Mouse (Mus musculus): ENCODE results near the gene Derl2. TPM values are rescaled to one million over a fixed set of nuclear protein-coding genes. Genes with fewer than 3 reads are reported as not detected.

Derl2 gene
- polyA plus RNA-seq, 1 experiment from 2014 or later = 42.3 TPM

DNA sequence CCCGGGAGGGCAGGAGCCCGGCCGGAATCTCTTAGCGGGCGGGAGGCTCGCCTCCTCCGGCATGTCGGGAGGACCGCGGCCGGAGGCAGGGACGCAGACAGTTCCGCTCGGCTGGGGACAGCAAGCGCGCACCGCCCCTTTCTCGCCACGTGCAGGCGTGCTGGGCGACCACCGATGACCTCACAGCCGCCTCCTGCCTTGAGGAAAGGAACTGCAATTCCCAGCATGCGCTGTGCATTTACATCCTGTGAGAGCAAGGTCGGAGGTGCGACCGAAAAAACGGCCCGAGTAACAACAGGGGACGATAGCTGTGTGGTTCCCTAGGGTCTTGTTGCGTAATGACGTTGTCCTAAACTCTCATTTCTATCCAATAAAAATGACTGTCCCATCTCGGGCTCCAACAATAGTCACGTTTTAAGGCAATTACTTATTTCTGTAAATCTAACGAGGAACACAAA lies 15.3 kb downstream of the Derl2 start, which contains the start of gene Dhx33:
Dhx33 (minus strand) TSS at position 122 of the 458 bp plus-strand sequence.
- Histone ChIP-seq H3K9me3 (ENCODE audit: control insufficient read depth, low read length) (no peaks in the 10 kb centered on the region), H3K4me1 (ENCODE audit: control insufficient read depth, insufficient read depth, low read length) (peaks cover 3% of the 10 kb centered on the region; the same call in 1 of the 2 replicates), H3K4me2 (ENCODE audit: low read depth) (peak within 1 kb of the TSS; percentile 46), H3K27ac (ENCODE audit: low read depth, low read length) (peak within 1 kb of the TSS; percentile 64), H3K27me3 (ENCODE audit: control insufficient read depth, insufficient read depth, low read length) (no peaks in the 10 kb centered on the region), H3K4me3 (ENCODE audit: low read depth, low read length) (peak within 1 kb of the TSS; percentile 86), H3K9ac (ENCODE audit: low read length) (peak within 1 kb of the TSS; percentile 72), H3K36me3 (ENCODE audit: control insufficient read depth, insufficient read depth, low read length) (peaks cover 5% of the 10 kb centered on the region)
- peak; percentile 94 for DNase-seq (ENCODE audit: low spot score)
- peak; percentile 98 for ATAC-seq (ENCODE audit: insufficient read depth, low FRiP score, low TSS enrichment)
- WGBS = under 1% methylated on average over 35 of the region's 35 CpGs

DNA sequence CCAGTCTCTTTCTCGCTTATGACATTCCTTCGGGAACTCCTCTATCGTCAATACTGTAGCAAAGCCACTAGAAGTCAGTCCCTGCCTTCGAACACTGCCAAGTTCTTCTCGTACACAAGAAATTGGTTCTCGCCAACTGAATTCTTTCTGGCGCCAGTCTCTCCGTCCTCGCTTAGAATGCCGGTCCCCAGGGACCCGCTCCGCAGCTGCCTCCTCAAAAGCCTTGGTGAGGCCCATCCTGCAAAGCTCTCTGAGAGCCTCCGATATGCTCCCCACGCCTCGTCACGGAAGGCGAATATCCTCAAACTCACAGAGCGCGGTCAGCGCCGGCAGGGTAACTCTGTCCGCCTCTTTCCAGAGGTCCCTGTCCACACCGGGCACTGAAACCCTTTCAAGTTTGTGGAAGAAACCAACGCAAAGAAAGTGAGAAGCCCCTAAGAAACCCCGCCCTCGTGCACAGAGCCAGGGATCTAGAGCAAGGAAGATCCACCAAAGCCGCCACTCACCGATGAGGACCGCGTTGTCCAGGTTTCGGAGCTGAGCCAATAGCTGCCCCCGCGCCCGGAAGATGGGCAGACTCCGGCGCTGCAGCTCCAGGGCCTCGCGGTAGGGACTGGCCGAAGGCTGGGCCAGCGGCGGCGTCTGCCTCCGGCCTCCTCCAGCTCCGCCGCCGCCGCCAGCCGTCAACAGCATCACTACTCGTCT lies 15.9 kb downstream of the Derl2 start:
- DNase-seq (ENCODE audit: low spot score) (peak; percentile 68), ATAC-seq (ENCODE audit: insufficient read depth, low FRiP score, low TSS enrichment) (peak; percentile 72)
- WGBS = under 1% methylated on average over 49 of the region's 49 CpGs
- H3K27me3 ChIP-seq (ENCODE audit: control insufficient read depth, insufficient read depth, low read length) = no peaks in the 10 kb centered on the region
- H3K4me3 ChIP-seq (ENCODE audit: low read depth, low read length) = peak overlapping the region; percentile 86
- peaks cover 3% of the 10 kb centered on the region; the same call in 1 of the 2 replicates for H3K4me1 ChIP-seq (ENCODE audit: control insufficient read depth, insufficient read depth, low read length)
- H3K4me2 ChIP-seq (ENCODE audit: low read depth) = peak overlapping the region; percentile 46
- H3K36me3 ChIP-seq (ENCODE audit: control insufficient read depth, insufficient read depth, low read length) = peaks cover 5% of the 10 kb centered on the region
- H3K27ac ChIP-seq (ENCODE audit: low read depth, low read length) = peak overlapping the region; percentile 64
- H3K9ac ChIP-seq (ENCODE audit: low read length) = peak overlapping the region; percentile 72
- no peaks in the 10 kb centered on the region for H3K9me3 ChIP-seq (ENCODE audit: control insufficient read depth, low read length)

DNA sequence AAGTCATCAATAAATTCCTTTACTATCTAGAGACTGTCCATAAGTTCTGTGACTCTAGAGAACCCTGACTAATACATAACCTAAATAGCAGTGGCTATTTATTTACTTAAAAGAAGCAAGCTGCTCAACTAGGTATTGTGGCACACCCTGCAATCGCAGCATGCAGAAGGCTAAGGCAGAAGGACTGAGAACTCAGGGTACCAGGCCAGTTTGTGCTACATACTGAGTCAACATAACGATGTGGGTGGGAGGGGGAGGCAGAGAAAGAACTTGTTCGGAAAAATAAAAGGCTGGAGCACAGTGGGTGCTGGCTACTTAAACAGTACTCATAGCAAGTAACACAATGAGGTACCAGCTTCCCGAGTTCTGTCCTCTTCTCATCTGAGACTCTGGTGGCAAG lies 18.5 kb downstream of the Derl2 start:
- Histone ChIP-seq H3K4me3 (ENCODE audit: low read depth, low read length) (no peak overlapping the region), H3K9ac (ENCODE audit: low read length) (no peak overlapping the region), H3K27me3 (ENCODE audit: control insufficient read depth, insufficient read depth, low read length) (no peaks in the 10 kb centered on the region), H3K27ac (ENCODE audit: low read depth, low read length) (no peak overlapping the region), H3K4me1 (ENCODE audit: control insufficient read depth, insufficient read depth, low read length) (peaks cover 3% of the 10 kb centered on the region; the same call in 1 of the 2 replicates), H3K4me2 (ENCODE audit: low read depth) (no peak overlapping the region), H3K36me3 (ENCODE audit: control insufficient read depth, insufficient read depth, low read length) (peaks cover 5% of the 10 kb centered on the region), H3K9me3 (ENCODE audit: control insufficient read depth, low read length) (no peaks in the 10 kb centered on the region)
- WGBS = 84% methylated on average over 4 of the region's 4 CpGs
- DNase-seq (ENCODE audit: low spot score) (no peak), ATAC-seq (ENCODE audit: insufficient read depth, low FRiP score, low TSS enrichment) (no peak)

DNA sequence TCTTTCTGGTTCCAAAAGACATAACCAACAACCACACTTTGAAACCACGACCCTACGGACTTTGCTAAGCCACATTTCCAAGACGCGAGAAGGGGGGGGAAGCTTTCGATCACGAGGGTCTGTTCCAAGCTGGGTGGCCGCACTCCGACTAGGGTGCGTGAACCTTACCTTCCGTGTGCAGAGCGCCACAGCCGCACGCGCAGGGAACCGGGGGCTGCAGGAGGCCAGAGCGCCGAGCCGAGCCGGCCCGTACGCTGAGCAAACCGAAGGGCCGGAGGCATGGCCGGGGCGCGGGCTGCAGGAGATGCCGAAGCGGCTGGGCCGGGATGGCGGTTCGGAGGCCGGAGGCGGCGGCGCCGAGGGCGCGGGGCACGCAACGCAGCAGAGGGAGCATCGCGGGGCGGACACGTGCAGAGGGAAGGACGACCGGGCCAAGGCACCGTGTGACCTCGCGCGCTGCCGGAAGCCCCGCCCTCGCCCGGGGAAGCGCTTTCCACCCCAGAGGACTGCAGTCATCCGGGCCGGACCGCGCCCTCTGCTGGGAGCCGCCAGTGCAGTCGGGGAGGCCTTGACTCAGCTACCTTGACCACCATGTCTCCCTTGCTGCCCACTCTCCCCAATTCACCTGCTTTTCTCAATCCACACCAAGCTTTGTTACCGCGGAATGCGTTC lies 36.9 kb downstream of the Derl2 start, which contains the start of gene C1qbp:
C1qbp (minus strand) TSS at position 470 of the 672 bp plus-strand sequence.
- under 1% methylated on average over 60 of the region's 64 CpGs for WGBS
- peak within 1 kb of the TSS; percentile 17; the same call in 1 of the 2 replicates for H3K27ac ChIP-seq (ENCODE audit: low read depth, low read length)

DNA sequence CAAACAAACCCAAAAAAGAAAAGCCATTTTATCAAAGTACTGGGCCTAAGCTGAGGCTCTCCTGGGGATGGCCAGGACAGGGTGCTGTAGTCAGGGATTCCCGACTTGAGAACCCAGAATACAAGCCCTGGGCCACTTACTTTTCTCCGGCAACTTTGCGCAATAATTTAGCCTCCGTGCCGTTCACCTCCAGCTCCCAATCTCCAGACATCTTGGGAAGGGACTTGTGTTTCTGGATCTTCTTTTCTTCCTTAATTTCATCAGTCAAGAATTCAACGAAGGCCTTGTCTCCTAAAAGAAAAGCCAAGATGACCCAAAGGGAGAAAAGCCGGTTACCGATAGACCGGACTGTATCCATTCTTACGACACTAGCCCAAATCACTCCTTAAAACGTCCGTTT lies 37.6 kb downstream of the Derl2 start:
- WGBS = 9% methylated on average over 12 of the region's 12 CpGs
- no peak overlapping the region for H3K27ac ChIP-seq (ENCODE audit: low read depth, low read length)
- no peak for ATAC-seq (ENCODE audit: insufficient read depth, low FRiP score, low TSS enrichment)

More for the DNA sequence above, 36.9 kb downstream of the Derl2 start, which contains the start of gene C1qbp:
- DNase-seq (ENCODE audit: low spot score) = peak; percentile 94
- peaks cover 18% of the 10 kb centered on the region for H3K36me3 ChIP-seq (ENCODE audit: control insufficient read depth, insufficient read depth, low read length)
- H3K27me3 ChIP-seq (ENCODE audit: control insufficient read depth, insufficient read depth, low read length) = no peaks in the 10 kb centered on the region
- ATAC-seq (ENCODE audit: insufficient read depth, low FRiP score, low TSS enrichment) = peak; percentile 93
- peak within 1 kb of the TSS; percentile 98 for H3K4me3 ChIP-seq (ENCODE audit: low read depth, low read length)
- peak within 1 kb of the TSS; percentile 87 for H3K9ac ChIP-seq (ENCODE audit: low read length)
- no peaks in the 10 kb centered on the region for H3K9me3 ChIP-seq (ENCODE audit: control insufficient read depth, low read length)
- peak within 1 kb of the TSS; percentile 78 for H3K4me2 ChIP-seq (ENCODE audit: low read depth)
- peaks cover 4% of the 10 kb centered on the region; the same call in 1 of the 2 replicates for H3K4me1 ChIP-seq (ENCODE audit: control insufficient read depth, insufficient read depth, low read length)

DNA sequence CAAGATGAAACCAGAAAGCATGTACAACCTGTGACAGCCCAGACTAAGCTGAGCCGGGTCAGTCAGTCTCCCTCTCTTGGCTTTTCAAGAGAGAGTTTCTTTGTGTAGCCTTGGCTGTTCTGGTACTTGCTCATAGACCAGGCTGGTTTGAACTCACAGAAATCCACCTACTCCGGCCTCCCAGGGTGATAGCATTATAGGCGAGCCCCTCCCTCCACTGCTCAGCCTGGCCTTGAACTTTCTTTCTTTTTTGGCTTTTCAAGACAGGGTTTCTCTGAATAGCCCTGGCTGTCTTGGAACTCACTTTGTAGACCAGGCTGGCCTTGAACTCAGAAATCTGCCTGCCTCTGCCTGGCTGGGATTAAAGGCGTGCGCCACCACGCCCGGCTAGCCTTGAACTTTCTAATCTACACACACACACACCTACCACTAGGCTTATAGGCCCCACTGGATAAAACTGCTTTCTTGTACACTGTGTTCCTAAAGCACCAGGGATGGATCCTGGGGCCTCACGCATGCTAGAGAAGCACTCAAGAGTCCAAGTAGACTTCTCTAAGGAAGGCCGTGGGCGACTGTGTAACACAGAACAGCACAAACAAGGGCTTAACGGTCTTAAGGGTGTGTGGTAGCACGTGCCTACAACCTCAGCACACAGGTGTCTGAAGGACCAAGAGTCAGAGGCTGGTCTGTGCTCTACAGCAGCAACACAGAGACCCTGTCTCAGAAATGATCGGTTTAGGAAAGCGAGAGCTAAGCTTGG lies 38.7 kb downstream of the Derl2 start:
- Histone ChIP-seq H3K9ac (ENCODE audit: low read length) (no peak overlapping the region), H3K27ac (ENCODE audit: low read depth, low read length) (no peak overlapping the region)
- 93% methylated on average over 14 of the region's 14 CpGs for WGBS

More for the DNA sequence above, 37.6 kb downstream of the Derl2 start:
- peaks cover 4% of the 10 kb centered on the region; the same call in 1 of the 2 replicates for H3K4me1 ChIP-seq (ENCODE audit: control insufficient read depth, insufficient read depth, low read length)
- peak overlapping the region; percentile 98 for H3K4me3 ChIP-seq (ENCODE audit: low read depth, low read length)
- H3K4me2 ChIP-seq (ENCODE audit: low read depth) = peak overlapping the region; percentile 78
- no peak for DNase-seq (ENCODE audit: low spot score)
- H3K36me3 ChIP-seq (ENCODE audit: control insufficient read depth, insufficient read depth, low read length) = peaks cover 20% of the 10 kb centered on the region
- H3K9me3 ChIP-seq (ENCODE audit: control insufficient read depth, low read length) = no peaks in the 10 kb centered on the region
- H3K9ac ChIP-seq (ENCODE audit: low read length) = peak overlapping the region; percentile 87
- H3K27me3 ChIP-seq (ENCODE audit: control insufficient read depth, insufficient read depth, low read length) = no peaks in the 10 kb centered on the region

DNA sequence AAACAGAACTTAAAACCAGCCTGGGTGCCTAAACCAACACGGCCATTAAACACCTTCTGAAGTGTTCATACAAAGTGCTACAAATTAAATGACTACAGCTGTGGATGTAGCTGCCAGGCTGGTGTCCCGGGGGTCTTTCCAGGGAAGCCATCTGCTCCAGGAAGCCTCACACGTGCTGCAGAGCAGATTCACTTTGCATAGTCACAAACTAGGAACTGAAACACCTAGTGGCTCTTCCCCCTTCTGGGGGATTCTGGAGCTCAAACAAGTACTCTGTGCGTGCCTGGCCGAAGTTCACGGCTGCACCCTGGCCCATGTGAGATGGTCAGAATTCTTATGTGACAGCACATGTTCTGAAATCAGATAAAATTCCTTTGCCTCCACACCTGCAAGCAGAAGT lies 39.4 kb downstream of the Derl2 start:
- H3K36me3 ChIP-seq (ENCODE audit: control insufficient read depth, insufficient read depth, low read length) = peaks cover 24% of the 10 kb centered on the region
- no peaks in the 10 kb centered on the region for H3K27me3 ChIP-seq (ENCODE audit: control insufficient read depth, insufficient read depth, low read length)
- DNase-seq (ENCODE audit: low spot score) (no peak), ATAC-seq (ENCODE audit: insufficient read depth, low FRiP score, low TSS enrichment) (no peak)
- no peak overlapping the region for H3K4me2 ChIP-seq (ENCODE audit: low read depth)
- peaks cover 4% of the 10 kb centered on the region; the same call in 1 of the 2 replicates for H3K4me1 ChIP-seq (ENCODE audit: control insufficient read depth, insufficient read depth, low read length)
- no peaks in the 10 kb centered on the region for H3K9me3 ChIP-seq (ENCODE audit: control insufficient read depth, low read length)
- WGBS = 94% methylated on average over 6 of the region's 6 CpGs
- H3K4me3 ChIP-seq (ENCODE audit: low read depth, low read length) = no peak overlapping the region
- H3K27ac ChIP-seq (ENCODE audit: low read depth, low read length) = no peak overlapping the region
- H3K9ac ChIP-seq (ENCODE audit: low read length) = no peak overlapping the region

More for the DNA sequence above, 38.7 kb downstream of the Derl2 start:
- DNase-seq (ENCODE audit: low spot score) = no peak
- Histone ChIP-seq H3K4me3 (ENCODE audit: low read depth, low read length) (no peak overlapping the region), H3K27me3 (ENCODE audit: control insufficient read depth, insufficient read depth, low read length) (no peaks in the 10 kb centered on the region), H3K9me3 (ENCODE audit: control insufficient read depth, low read length) (no peaks in the 10 kb centered on the region), H3K4me1 (ENCODE audit: control insufficient read depth, insufficient read depth, low read length) (peaks cover 4% of the 10 kb centered on the region; the same call in 1 of the 2 replicates), H3K4me2 (ENCODE audit: low read depth) (no peak overlapping the region), H3K36me3 (ENCODE audit: control insufficient read depth, insufficient read depth, low read length) (peaks cover 24% of the 10 kb centered on the region)
- no peak for ATAC-seq (ENCODE audit: insufficient read depth, low FRiP score, low TSS enrichment)

DNA sequence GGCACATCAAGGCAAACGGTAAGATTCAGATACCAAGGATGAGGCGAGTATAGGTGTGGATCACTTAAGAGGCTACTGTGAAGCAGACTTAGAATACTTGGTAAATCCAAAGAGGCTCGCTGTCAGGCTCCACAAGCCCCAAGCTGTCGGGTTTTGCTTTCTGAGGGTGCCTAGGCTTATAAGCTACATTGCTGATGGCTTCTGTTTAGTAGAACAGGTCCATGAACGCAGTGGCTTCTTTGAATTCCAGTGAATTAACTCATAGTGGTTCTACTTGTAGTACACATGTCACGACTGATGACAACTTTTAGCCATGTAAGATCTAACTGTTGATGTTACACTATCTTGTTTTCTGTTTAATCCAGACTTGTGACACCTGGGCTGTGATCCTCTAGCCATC lies 42.3 kb downstream of the Derl2 start:
- WGBS = 95% methylated on average over 6 of the region's 6 CpGs
- Histone ChIP-seq H3K27me3 (ENCODE audit: control insufficient read depth, insufficient read depth, low read length) (no peaks in the 10 kb centered on the region), H3K36me3 (ENCODE audit: control insufficient read depth, insufficient read depth, low read length) (peaks cover 24% of the 10 kb centered on the region), H3K27ac (ENCODE audit: low read depth, low read length) (no peak overlapping the region), H3K4me3 (ENCODE audit: low read depth, low read length) (no peak overlapping the region), H3K4me2 (ENCODE audit: low read depth) (no peak overlapping the region), H3K9ac (ENCODE audit: low read length) (no peak overlapping the region), H3K4me1 (ENCODE audit: control insufficient read depth, insufficient read depth, low read length) (peaks cover 4% of the 10 kb centered on the region; the same call in 1 of the 2 replicates), H3K9me3 (ENCODE audit: control insufficient read depth, low read length) (no peaks in the 10 kb centered on the region)
- DNase-seq (ENCODE audit: low spot score) = no peak
- no peak for ATAC-seq (ENCODE audit: insufficient read depth, low FRiP score, low TSS enrichment)
